Mouse (Mus musculus): ENCODE data around the gene 4933434E20Rik.

4933434E20Rik gene

GRCm38 (mm10) chr3:90051441-90052350 is at the start of gene 4933434E20Rik:
Gene 4933434E20Rik (plus strand): TSS chr3:90051636.
- DNase-seq: no peak

GRCm38 (mm10) chr3:90004091-90004796 is 47.2 kb upstream of the 4933434E20Rik start:
- no peak for DNase-seq

GRCm38 (mm10) chr3:90010291-90010690 is 41.1 kb upstream of the 4933434E20Rik start:
- DNase-seq: no peak

- no peak for DNase-seq
Observed at GRCm38 (mm10) chr3:90016626-90017025, 34.8 kb upstream of the 4933434E20Rik start.

- no peak for DNase-seq
Observed at GRCm38 (mm10) chr3:90034653-90035052, 16.8 kb upstream of the 4933434E20Rik start.

GRCm38 (mm10) chr3:90036263-90036662 is 15.2 kb upstream of the 4933434E20Rik start:
- no peak for DNase-seq

GRCm38 (mm10) chr3:90049691-90050090 is 1.7 kb upstream of the 4933434E20Rik start:
- DNase-seq: no peak

- DNase-seq: peak; percentile 93
Observed at GRCm38 (mm10) chr3:90052351-90053241, 1.2 kb downstream of the 4933434E20Rik start, which contains the start of gene Ubap2l. Gene Ubap2l (minus strand): TSS chr3:90052628.

GRCm38 (mm10) chr3:90061549-90061948 is 10.1 kb downstream of the 4933434E20Rik start:
- DNase-seq: no peak

GRCm38 (mm10) chr3:90062539-90062938 is 11.1 kb downstream of the 4933434E20Rik start:
- DNase-seq: no peak

GRCm38 (mm10) chr3:90064383-90064782 is 12.9 kb downstream of the 4933434E20Rik start:
- DNase-seq: no peak

GRCm38 (mm10) chr3:90065553-90065952 is 14.1 kb downstream of the 4933434E20Rik start:
- peak; percentile 65 for DNase-seq

- no peak for DNase-seq
Observed at GRCm38 (mm10) chr3:90067851-90068250, 16.4 kb downstream of the 4933434E20Rik start.

- DNase-seq: no peak
Observed at GRCm38 (mm10) chr3:90069688-90070087, 18.3 kb downstream of the 4933434E20Rik start.

GRCm38 (mm10) chr3:90072294-90072693 is 20.9 kb downstream of the 4933434E20Rik start, which contains the start of gene Tpm3:
Gene Tpm3 (plus strand): TSS chr3:90072649.
- DNase-seq: no peak

- peak; percentile 87 for DNase-seq
Observed at GRCm38 (mm10) chr3:90076921-90077716, 25.7 kb downstream of the 4933434E20Rik start.

- no peak for DNase-seq
Observed at GRCm38 (mm10) chr3:90078224-90078623, 26.8 kb downstream of the 4933434E20Rik start.

- peak; percentile 93 for DNase-seq
Observed at GRCm38 (mm10) chr3:90079133-90079762, 27.8 kb downstream of the 4933434E20Rik start.

GRCm38 (mm10) chr3:90079763-90080497 is 28.5 kb downstream of the 4933434E20Rik start:
- DNase-seq: peak; percentile 65

GRCm38 (mm10) chr3:90080498-90080863 is 29.0 kb downstream of the 4933434E20Rik start:
- no peak for DNase-seq
